Mouse (Mus musculus) heart, adult 11 months (tissue): ENCODE measurements around the gene Sucla2.
A peak's percentile ranks its signal among the peaks of the same experiment; 100 is the strongest.
"Not testable (repeated sequence)": the region's sequence is repeated elsewhere in the genome, so short reads cannot be mapped to it uniquely, and the experiment has no call there.

Experiments
- DNase-seq: peaks from one replicate; pipeline ENCODE4 v3.0.0; 2022

Gene Sucla2

DNA sequence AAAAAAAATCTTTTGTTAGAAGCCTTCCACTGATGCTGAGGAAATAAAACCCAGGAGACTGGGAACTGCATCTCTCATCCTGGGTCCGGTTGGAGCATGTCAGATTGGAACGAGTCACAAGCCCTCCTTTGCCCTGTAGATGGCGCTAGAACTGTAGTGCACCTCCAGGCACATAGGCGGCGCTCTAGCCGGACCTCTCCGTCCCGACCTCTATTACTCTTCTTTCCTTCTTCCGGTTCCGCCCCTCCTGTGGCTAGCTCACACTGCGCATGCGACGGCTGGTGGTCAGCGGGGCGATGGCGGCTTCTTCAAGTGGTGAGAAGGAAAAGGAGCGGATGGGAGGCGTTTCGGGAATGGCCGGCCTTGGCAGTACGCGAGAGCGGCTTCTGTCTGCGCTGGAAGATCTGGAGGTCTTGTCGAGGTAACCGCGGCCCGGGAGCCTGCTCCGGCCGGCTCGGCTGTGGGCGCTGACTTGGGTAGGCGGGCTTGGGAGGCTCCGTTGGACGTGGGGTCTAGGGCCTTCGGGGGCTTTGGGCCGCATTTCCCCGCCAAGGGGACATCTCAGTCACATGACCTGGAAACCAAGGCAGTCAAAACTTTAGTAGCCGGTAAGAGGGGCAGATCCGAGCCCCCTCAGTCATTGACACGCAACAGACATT, 15.2 kb upstream of the Sucla2 start, which contains the start of gene Med4:
Gene Med4 (plus strand): TSS at position 261 of the 659 bp plus-strand sequence.
- DNase-seq: peak; percentile 99

DNA sequence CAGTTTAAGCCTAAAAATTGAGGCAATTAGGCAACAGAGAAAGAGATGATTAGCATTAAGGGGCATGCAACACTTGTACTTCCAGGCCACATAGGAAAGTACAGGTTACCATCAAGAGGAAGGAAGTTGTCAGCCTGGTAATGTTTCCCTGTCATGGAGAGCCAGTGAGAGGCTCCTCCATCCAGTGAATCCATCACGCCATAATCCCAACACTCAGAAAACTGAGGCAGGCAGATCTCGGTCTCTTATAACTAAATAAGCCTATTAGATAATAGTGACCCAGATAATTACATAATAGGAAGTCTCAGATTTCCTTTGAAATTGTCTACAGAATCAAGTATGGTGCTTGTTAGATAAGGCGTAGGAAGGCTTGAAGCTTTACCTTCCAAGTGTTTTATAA, 983 bp upstream of the Sucla2 start:
- DNase-seq: no peak

DNA sequence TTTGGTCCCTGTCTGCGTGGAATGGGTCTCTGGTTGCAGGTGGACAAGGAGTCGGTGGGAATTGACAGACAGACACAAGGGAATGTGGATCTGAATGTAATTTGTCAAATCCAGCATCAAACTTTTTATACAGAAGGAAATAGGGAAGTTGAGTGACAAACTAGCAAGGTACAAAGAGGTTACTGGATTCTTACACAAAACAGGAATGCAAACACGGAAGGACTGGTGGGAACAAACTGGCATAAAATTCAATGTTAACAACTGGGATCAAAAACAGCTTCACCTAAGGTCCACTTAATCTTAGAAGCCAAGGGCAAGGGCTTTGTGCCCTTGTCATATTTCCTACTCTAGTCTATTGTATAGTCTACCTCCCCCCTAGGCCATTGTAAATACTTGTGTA, 3.5 kb downstream of the Sucla2 start:
- not testable (repeated sequence) for DNase-seq

DNA sequence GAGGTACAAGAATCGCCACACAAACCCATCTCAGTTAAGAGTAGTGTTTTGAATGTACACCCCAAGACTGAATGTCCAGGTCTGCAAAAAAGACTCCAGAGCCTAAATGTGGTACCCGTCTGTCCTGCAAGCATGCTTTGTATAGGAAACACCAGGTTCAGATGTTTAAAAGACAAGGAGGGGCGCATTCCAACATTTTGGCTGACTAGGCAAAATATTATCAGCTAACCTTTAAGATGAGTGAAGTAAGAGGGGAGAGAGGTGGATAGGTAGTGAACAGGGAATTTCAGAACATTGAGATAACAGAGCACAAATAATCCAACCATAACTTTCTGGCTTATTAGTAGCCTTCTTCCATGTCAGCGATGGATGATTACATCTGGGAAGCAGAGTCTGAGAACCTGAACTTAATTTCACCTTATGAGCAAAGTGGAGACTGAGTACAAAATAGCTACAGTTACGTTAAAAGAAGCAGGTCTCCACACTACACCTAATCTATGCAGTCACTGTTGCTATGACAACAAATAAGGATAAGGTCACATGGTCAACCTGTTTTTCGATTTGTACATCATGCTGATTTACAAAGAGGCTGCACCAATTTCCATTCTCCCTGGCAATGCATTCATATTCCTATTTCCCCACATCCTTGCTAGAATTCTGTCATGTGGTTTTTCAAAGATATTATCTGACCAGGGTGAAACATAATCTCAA, 8.8 kb downstream of the Sucla2 start:
- DNase-seq: no peak

DNA sequence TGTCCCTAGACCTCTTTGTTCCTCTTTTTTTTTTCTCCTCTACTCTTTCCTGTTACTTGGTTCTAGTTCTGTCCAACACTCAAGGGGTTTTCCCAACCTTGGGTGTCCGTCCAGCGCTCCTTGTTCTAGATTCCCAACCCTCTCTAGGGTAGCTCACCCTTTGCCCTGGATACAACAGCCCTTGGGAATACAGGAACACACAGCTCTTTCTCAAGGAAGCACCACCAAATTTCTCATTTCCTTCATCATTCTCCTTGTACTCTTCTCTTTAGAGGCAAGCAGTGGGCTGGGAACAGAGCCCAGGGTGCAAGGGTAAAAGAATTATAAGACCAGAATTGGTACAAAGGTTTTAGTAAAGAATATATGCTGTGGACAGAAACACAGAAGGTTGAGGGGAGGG, 10.5 kb downstream of the Sucla2 start:
- DNase-seq: no peak

DNA sequence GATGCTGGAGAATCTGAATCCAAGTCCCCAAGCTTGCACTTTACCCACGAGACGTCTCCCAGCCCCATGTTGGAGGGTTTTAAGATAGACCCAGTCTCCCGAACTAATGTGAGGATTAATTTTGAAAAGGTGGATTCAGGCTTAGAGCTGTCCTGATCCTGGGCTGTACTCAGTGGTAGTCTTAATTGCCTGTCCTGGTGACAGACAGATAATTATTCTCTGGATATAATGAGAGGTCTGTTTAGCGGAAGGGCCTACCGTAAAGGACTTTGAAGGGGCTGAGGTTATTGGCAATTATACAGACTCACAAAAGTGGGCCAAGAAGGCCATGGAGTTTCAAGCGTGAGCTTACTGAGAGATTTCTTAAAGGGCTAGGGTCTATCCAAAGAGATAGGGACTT, 18.7 kb downstream of the Sucla2 start:
- DNase-seq: no peak

DNA sequence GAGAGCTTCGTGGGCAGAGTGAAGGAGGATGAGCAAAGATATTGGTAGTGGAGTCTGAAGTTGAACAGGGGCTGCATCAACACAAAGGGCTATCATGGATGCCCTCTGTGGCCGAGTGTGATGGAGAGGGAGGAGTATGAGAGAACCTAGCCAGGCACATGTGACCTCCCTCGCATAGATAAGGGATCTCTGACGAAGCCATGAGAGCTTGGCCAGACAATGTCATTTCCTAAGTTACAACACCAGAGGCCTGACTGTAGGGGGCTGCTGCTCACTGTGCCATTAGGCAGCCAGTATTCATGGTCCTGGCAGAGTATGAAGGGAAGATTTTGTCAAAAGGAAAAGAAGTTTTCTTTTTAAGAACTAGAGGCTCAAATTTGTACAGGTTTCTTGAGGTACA, 21.9 kb downstream of the Sucla2 start:
- DNase-seq: no peak

- peak; percentile 88 for DNase-seq
These were observed 22.9 kb downstream of the Sucla2 start, which contains the start of gene Nudt15 for GRCm38 (mm10) chr14:73548051-73548450. TSS of gene Nudt15 (minus strand) at chr14:73548242.

DNA sequence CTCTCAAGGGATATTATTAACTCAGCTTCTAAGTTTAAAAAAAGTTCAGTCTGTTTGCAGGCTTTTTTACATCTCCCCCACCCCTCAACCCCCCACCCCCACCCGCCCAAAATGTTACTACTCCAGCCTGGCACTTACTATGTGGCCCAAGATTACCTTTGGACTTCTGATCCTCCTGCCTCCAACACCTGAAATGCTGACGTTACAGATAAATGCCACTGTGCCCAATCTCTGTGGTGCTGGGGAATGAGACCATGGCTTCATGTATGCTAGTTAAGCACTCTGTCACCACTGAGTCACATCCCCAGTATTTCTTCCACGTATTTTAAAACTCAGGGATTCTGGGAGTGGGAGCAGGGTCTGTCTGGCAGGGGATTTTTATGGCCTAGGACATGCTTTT, 25.2 kb downstream of the Sucla2 start:
- no peak for DNase-seq

GRCm38 (mm10) chr14:73550732-73551131, 25.6 kb downstream of the Sucla2 start:
- no peak for DNase-seq

DNA sequence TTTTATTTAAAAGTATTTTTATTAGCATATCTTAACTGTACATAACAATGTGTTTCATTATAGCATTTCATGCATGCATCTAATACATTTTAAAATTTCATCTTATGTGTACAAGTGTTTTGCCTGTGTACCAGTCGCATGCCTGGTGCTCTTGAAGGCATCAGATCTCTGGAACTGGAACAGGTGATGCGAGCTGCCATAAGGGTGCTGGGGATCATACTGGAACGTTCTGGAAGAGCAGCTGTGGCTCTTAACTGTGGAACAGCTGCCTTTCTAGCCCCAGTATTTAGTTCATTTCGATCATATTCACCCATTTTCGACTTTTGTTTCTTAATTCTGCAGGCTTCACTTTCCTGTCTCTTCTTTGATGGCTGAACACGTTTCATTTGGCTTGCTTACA, 26.0 kb downstream of the Sucla2 start:
- DNase-seq: no peak

- peak; percentile 99 for DNase-seq
These were observed 27.4 kb downstream of the Sucla2 start for GRCm38 (mm10) chr14:73552341-73553121.

GRCm38 (mm10) chr14:73553122-73553696, 28.1 kb downstream of the Sucla2 start:
- DNase-seq: no peak

DNA sequence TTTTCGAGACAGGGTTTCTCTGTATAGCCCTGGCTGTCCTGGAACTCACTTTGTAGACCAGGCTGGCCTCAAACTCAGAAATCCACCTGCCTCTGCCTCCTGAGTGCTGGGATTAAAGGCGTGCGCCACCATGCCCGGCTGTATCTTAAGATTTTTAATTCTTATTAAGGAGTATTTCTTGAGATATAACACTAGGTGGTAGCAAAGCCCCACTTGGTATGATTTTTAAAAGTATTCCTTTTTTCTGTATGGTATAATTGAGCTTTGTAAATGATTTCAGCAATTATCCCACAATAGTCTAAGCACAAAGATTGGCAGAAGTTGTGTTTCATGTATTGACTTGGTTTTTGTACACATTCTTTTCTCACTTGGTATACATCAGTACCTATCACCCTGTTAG, 44.7 kb downstream of the Sucla2 start:
- not testable (repeated sequence) for DNase-seq

GRCm38 (mm10) chr14:73571143-73571542, 46.0 kb downstream of the Sucla2 start:
- no peak for DNase-seq

GRCm38 (mm10) chr14:73574053-73574452, 48.9 kb downstream of the Sucla2 start:
- DNase-seq: no peak

DNA sequence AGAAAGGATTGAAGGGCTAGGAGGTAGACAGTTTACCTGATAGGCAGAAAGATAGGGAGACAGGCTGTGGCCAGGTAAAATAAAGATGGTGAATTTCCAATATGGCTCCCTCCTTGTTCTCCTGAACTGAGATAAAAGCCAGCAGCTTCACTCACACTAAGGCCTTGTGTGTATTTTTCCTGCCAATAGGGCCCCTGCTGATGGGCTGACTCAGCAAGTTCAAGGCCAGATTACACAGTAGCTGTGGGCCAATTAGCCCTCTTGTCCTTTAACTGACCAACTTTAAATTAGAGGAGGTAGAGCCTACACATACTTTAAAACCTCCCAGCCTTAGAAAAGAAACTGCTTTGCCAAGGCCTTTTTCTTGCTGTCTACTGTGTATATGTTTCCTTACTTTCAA, 51.2 kb downstream of the Sucla2 start:
- DNase-seq: no peak

DNA sequence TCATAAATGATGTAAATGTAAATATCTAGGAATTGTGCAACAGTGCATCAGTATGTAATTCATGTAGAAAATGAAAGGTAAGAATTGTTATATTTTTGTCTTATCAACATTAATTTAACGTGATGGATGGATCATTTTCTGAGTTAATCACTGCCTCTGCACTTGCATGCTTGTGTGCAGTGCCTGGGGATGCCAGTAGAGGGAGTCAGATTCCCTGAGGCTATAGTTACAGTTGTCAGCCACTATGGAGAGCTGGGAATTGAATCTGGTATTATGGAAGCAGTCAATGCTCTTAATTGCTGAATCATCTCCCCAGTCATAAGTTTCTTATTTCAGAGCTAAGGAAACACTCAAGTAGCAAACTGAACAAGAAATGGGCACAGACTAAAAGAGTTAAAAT, 63.0 kb downstream of the Sucla2 start:
- DNase-seq: no peak

- DNase-seq: no peak
These were observed 67.0 kb downstream of the Sucla2 start for GRCm38 (mm10) chr14:73592166-73592565.

- DNase-seq: peak; percentile 93
These were observed 74.6 kb downstream of the Sucla2 start for GRCm38 (mm10) chr14:73599720-73600119.

- DNase-seq: no peak
These were observed 82.6 kb downstream of the Sucla2 start for GRCm38 (mm10) chr14:73607732-73608131.

DNA sequence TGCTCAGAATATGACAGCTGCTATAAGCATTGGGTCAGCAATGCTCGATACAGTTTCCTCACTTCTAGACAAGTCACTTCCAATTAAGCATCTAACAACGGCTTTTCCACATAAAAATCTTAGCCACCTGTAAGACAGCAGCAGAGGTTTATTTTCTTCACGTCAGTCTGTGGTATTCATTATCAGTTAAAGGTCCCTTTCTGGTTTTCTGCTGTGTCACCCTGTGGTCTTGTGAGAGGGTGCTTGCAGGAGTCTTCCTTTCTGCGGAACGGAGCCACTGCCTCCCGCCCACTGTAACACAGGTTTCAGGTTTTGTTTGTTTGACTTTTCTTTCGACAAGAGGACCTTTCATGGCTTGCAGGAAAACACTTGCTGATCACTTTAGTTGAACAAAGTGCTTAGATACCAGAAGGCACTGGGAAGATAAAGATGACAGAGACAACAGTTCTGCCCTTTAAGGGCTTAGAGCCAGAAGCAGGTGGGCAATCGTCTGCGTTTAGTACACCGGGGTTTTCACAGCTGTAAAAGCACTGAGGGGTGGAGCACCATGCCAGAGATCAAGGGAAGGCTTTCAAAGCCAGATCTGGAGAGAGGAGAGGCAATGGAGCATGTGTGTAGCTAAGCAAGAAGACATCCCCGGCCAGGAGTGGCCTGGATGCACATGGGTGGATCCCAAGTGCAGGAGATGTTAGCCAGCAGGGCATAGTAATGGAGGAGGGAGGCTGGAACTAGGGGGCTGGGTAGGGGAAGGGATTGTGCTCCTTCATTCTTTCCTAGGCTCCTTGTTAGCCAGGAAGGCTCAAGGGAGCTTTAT, 83.8 kb downstream of the Sucla2 start:
- DNase-seq: no peak
